Mouse (Mus musculus) left cerebral cortex, postnatal 14 days (tissue): ENCODE measurements around the gene Med27. TPM values are rescaled to one million over a fixed set of nuclear protein-coding genes. Genes with fewer than 3 reads are reported as not detected.

ENCODE experiments used
- DNase-seq, 2 experiments: peaks; one replicate each; pipeline ENCODE4 v3.0.0; 2021 to 2022; ENCODE audit warnings: low spot score in 2 of 2, mixed read lengths in 1 of 2
- intact Hi-C: fragments of 180-260 bp; cut with DNase I; formaldehyde crosslinking; loops from one replicate; pipeline ENCODE4 v1.15.1; 2025
- total RNA-seq, 2 experiments: library from RNA; stranded (reverse); gene quantifications; 2 replicates each; pipeline ENCODE4 v1.2.3; 2021

Gene Med27
- total RNA-seq, 2 experiments from 2014 or later: 34.6 to 35.6 TPM

DNA sequence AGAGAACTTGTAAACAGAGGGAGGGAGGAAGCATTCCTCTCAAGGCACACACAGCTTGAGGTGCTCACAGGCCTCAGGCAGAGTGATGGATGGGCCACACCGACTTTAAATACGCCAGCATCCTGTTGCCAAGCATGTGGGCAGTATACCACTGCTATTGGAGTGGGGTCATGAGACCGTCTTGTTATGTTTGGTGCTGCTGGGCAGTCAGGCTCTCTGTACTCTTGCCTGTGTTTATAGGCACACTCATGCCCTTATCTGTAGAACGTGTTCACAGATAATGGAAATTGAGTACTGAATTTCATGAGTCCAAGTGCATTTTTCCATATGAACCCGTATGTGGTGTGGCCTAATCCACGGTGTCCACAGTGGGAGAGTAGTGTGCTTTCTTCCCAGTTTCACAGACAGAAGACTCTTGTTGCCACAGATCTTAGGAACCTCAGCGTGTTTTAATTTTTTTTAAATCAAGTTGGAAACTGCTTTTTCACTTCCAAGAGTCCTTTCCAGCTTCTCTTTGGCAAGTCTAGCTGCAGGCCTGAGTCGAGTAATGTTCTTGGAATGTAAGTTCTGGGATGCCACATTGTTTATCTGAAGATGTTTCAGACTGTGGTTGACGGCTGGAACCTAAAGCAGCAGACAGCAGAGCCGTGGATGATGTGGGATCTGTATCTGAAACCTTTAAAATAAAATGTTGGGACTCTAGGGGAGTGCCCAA lies 75.7 kb downstream of the Med27 start:
- intact Hi-C loops: no loop called here
- no peak for DNase-seq

DNA sequence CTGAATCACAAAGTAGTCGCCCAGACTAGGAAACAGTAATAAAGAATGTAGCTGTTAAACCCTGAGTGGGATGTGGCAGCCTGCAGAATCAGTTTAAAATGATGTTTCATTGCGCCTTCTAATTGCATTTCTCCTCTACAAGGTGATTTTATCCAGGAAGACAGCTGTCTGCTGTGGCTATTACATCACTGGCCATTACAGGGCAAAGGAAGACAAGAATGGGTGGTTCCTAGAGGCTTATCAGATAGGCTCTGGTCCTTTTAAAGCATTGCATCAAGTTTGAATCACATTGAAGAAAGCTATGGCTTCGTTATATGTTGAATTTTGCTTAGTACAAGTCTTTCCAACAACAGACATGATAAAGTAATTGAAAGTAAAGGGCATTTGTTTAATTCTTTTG lies 76.4 kb downstream of the Med27 start:
- no peak for DNase-seq

DNA sequence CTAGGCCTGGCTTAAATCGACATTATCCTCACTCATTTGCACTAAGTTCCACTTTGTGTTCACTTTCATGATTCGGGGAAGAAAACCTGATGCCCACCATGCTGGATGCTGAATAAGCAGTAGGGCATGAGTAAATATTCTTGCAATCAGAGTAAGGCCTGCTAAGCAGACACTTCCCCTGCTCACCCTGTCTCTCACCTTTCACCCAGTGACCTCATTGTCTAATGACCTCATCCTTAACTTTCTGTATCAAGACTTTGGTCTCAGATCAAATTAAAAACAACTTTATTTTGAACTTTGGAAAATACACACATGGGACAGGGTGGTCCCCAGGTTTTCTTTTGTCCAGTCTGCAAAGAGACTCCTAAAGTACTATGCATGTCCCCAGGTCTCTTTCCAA lies 78.8 kb downstream of the Med27 start:
- intact Hi-C loops: no loop called here
- no peak for DNase-seq

More for the DNA sequence above, 76.4 kb downstream of the Med27 start:
- intact Hi-C loops: no loop called here

DNA sequence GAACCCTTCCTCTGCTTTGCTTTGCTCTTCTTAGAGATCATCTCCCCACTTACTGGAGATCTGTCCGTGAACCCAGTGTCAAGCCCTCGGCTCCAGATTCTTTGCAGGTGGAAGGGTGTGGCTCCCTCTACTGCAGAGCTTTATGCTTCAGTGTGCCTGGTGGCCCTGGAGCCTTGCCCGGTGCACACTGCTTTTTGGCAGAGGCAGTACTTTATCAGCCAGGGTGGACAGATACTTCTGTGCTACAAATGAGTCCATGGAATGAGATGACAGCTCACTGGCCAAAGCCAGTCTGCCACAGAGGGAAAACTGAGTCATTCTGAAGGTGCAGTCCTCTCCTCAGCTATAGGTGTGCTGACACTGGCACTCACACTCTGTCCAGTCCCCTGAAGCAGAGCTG lies 80.1 kb downstream of the Med27 start:
- DNase-seq: no peak
- intact Hi-C loops: no loop called here

DNA sequence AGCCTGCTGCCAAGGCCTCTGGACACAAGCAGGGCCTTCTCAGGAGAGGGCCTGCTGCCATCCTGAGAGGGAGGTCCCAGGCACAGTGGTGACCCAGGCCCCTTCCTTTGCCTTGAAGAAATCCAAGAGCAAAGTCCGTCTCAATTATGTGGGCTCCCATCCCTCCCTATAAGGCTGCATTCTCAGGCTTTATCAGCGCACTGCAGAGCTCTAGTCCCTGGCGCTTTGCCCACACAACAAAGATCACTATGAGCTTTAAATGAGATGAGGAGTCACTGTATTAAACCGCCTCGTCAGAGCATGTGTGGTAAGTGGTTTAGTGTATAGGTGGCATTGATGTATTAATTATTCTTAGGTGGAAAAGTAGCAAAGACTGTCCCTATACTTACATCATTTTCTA lies 85.9 kb downstream of the Med27 start:
- DNase-seq: no peak
- intact Hi-C loops: no loop called here

DNA sequence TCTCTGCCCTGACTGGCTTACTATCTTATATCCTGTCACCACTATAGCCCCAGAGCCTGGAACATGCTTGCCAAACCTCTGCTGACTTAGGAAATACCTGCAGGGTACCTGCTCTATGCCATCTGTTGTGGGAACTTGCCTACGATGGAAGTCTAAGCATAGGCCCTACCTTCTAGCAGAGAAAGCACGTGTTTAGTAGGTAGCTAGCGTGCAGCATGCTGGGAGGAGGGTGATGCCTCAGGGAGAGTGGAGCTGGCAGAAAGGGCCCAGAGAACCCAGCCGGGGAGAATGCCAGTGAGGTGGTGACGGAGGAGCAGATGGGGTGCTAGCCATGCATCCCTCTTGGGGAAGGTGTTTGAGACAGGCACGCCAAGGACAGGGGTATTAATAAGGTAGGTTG lies 89.8 kb downstream of the Med27 start:
- intact Hi-C loops: no loop called here
- no peak for DNase-seq

DNA sequence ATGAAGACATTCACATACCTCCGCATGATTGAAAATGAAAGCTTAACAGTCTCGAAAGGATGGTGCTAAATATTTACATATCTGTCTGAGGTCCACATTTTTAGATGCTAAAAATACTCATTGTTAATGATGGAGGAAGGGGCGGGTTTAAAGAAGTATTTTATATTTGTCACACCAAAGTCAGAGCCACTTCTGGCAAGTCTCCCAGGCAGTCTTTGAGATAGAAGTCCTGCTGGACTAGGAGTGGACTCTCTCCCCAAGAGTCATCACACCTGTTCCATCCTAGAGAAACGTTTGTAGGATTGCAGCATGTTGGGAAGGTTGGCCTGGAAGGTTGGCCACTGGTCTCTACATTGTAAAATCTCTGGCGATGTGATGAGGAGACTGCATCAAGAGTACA lies 90.5 kb downstream of the Med27 start:
- intact Hi-C loops: no loop called here
- no peak for DNase-seq

DNA sequence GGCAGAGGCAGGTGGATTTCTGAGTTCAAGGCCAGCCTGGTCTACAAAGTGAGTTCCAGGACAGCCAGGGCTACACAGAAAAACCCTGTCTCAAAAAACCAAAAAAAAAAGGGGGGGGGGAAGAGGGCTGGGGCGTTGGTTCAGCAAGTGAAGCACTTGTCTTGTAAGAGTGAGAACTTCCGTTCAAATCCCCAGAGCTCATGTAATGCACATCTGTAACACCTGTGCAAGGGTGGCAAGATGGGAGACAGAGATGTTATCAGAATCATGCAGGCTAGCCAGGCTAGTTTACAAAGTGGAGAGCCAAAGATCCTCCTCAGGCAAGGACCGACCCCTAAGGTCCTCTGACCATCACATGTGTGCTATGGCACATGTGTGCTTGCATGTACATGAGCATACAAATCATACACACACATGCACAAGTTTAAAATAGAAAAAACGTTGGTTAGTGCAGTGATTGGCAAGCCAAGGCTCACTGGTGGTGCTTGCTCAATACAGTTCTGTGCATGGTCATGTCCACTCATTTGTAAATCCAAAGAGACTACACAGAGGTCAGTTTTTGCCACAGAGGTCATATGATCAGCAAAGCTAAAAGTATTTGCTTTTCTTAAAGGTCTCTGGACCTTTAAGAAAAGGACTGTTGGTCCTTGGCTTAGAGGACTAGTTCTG lies 91.4 kb downstream of the Med27 start:
- no peak for DNase-seq
- intact Hi-C loops: no loop called here

DNA sequence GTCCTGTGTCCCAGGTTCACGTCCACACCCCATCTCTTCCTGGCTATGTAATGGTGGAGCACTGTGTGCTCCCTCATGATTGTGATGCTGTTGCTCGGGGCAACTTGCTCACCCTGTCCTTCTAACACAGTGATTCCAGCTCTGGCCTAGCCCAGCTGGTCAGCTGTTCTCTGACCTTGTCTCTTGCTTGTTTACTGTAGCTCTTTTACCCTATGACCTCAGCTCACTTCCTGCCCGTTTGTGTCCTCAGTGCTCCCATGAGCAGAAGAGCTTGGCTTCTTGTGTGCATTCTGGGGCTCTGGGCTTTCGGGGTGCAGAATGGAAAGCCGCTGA lies 91.9 kb downstream of the Med27 start:
- intact Hi-C loops: no loop called here
- no peak for DNase-seq

DNA sequence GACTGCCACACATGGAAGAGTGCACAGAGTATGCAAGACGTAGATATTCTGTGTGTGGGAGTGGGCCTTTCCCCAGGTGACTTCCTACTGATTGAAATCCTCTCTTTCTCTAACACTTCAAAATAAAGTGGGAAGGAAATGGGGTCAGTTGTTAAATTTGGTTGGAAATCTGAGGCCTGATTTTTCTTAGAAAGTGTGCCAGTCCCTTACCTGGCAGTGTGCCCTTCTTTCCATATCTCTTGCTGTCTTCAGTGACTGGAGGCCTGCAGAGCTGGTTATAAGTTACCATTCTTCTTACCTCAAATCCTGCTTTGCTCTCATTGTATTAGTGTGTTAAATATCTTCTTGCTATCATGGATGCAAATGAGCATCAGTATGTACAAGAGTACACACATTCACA lies 92.4 kb downstream of the Med27 start:
- intact Hi-C loops: no loop called here
- DNase-seq: no peak

DNA sequence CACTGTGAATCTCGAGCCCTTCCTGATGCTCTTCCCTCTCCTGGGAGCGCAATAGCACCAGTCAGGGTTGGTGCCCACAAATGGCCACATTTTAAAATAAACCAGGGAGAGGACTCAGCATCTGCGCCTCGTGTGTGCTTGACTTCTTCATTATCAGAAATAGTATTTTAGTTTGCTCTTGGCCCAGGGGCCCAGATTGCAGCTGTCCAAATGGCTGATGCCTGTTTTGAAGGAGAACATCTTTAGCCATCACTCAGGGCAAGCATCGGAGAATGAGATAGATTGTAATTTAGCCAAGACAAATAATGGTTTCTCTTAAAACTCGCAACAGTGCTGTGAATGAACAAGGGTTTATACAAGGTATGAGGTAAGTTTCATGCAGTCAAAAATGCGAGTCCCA lies 92.8 kb downstream of the Med27 start:
- DNase-seq: no peak
- intact Hi-C loops: no loop called here

DNA sequence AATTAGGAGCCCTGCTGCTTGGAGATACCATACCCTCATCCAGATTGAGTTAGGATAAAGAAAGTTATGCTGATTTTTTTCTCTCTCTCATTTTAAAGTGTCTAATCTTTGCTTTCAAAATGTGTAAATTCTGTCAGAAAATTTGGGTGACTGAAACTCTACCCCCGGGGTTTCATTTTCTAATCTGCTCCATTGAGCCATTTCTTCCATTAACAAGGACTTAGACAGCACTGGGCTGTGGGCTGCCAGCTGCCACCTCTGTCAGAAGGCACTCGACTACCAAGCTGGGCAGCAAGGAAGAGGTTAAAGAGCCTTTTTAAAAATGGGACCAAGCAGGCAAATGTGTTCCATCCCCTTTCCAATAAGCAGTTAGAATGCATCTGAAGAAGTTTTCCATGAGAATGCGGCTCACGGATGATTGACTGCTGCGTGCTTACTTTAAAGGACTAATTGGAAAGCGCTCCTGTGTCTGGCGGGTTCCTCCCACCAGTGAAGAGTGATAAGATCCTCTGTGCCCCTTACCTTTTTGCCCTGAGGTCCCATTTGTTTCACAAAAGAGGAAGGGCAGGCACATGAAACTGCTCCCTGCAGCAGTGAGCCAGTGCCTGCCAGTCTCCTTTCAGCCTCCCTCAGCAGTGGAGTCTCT lies 93.4 kb downstream of the Med27 start:
- intact Hi-C loops: no loop called here

DNA sequence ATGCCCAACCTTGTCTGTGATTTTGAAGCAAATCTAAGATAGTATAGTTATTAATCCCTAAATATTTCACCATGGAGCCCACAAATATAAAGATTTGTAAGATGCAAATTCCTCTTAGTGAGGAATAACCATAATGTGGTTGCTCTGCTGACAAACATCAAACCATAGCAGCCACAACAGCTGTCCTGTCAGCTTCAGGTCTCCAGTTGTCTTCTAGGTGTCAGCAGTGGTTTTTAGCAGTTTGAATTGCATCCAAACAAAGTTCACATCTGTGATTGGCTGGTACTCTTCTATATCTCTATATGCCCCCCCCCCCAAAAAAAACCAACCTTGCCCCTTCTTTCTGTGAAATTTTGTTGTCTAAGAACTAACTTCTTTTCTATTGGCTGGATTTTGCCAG lies 95.7 kb downstream of the Med27 start:
- intact Hi-C loops: no loop called here
- DNase-seq: no peak

More for the DNA sequence above, 93.4 kb downstream of the Med27 start:
- DNase-seq: no peak

DNA sequence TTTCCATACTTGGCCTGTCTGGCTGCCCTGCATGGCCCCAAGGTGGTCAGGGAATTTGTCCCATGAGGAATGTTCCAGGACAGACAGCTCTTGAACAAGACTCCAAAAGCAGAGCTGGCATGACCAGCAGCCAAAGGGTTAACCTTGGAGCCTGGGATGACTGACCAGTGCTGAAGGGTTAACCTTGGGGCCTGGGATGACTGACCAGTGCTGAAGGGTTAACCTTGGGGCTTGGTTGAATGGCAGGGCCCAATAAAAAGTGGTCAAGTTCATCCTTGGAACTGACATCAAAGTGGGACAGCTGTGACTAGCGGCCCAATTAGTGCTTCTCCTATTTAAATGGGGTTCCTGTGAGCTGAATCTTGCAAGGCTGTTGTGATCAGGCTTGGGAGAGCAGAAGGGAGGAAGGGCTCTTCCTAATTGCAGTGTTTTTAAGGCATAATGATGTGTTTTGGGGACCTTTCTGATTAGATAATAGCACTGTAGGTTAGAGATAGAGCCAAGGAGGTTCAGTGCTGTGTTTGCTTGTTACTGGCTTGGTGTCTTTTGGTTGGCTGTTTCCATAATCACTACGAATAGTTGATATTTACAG lies 97.1 kb downstream of the Med27 start:
- intact Hi-C loops: no loop called here

DNA sequence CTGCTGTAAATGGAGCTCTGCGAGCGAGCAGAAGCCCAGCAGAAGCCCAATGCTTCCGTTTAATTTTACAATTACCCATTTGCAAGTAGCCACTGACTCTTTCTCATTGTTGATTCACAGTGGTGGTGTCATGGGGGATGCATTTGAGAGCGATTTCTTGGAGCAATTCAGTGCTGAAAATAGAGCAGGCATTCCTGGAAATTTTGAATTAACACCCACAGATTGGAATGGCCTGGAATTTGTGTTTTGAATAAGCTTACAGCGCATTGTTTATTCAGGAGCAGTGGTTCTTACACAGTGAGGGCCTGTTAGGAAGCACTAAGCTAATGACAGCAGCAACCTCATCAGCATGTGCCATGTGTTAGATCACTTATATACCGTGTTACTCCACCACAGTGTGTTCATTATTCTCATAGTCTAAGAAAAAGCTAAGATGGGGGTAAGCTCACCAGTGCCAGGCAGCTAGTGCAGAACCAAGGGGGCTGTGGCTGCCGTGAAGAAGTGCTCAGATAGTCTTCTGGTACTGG lies 101.9 kb downstream of the Med27 start:
- intact Hi-C loops: no loop called here
- no peak for DNase-seq

More for the DNA sequence above, 97.1 kb downstream of the Med27 start:
- no peak for DNase-seq

DNA sequence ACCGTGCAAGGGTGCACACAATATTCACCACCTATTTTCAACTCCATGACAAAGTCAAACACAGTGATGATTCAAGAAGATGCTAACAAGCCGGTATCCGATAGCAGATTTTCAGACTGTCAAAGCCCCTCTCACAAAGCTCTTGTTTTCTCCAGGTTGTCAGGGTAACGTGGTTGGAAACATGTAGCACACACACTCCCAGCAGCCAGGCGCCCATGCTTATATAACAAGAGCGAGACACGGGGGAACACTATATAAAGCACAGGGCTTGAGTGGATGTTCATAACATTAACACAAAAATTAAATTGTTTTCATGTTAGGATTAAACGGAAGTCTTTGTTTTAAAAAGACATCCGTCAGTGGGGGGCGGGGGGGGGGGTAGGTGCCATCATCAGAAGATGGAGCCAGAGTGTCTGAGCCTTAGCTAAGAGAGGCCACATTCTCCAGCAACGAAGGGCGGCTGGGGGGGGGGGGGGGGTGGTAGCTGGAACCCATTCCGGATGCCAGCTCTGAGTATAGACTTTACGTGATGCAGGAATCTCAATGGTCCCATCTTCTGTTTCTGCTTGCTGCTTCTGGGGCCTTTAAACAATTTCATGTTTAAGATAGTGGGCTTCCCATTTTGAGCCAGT lies 104.9 kb downstream of the Med27 start:
- intact Hi-C loops: no loop called here
- peak; percentile 68 to 83 for DNase-seq

DNA sequence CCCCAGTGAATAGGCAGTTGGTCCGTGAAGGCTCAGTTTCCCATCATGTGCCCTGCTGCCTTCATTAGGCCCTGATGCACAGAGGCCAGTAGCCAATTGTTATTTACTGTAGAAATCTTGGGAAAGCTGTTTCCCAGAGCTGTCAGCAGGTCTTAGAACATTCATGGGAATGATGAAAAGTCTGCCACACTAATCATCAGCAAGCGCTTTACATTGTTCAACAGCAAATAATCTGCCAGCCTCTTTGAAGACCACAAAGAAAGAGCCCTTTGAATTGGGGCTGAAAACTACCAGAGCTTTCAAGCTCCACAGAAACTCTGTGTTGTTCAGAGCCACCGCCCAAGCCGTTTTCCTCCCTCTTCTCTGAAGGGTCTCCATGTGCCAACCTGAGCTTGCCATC lies 106.8 kb downstream of the Med27 start:
- intact Hi-C loops: no loop called here
- no peak for DNase-seq

DNA sequence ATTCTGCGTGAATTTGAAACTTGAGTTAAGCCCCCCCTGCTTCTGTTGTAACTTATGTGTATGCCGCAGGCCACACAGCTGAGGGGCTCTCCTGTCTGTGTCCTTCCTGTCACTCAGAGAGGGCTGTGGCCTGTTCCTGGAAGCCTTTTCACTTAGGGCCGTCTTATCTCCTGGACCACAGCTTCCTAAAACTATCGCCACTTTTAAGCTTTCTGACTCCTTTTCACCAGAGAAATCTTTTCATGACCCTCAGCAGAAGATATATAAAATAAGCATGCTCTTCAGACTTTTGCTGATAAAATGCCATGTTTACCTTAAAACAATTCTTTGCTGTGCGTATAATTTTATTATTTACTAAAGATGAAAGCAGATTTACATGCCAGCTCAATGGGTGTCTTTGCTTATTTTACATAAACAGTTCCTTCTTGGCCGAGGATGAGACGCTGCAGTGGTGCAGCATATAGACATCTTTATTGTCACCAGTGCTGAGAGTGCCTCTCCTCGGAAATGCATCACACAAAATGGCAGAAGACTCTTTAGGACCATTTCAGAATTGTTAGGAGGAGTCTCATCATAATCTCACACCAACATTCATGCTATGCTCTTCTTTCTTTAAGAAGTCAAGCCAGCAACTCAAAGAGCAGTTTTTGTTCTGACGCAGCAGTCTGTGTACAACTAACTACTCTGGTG lies 110.2 kb downstream of the Med27 start:
- intact Hi-C loops: no loop called here

DNA sequence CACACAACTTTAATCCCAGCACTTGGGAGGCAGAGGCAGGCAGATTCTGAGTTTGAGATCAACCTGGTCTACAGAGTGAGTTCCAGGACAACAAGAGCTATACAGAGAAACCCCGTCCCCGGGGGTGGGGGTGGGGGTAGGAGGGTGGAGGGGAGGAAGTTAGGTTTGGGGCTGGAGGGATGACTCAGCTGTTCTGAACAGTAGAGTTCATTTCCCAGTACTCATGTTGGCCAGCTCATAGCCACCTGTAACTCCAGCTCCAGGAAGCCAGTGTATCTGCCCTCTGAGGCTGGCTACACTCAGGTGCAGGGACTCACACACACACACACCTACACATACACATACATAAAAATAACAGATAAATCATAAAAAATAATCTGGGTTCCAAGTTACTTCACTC lies 111.1 kb downstream of the Med27 start:
- intact Hi-C loops: no loop called here
- DNase-seq: no peak

More for the DNA sequence above, 110.2 kb downstream of the Med27 start:
- DNase-seq: no peak
